Mouse (Mus musculus) kidney, postnatal 25 days (tissue): Measurements from ENCODE around the gene Ccdc3.

Source experiments
- DNase-seq, 2 experiments: peaks; one replicate each; pipeline ENCODE4 v3.0.0; 2021; ENCODE audit warnings: mixed read lengths in 2 of 2

Gene Ccdc3

GRCm38 (mm10) chr2:5161002-5161745 lies 23.6 kb downstream of the Ccdc3 start:
- DNase-seq, result no peak

GRCm38 (mm10) chr2:5161908-5162674 lies 24.5 kb downstream of the Ccdc3 start:
- no peak for DNase-seq

GRCm38 (mm10) chr2:5162756-5163155 lies 25.2 kb downstream of the Ccdc3 start:
- no peak for DNase-seq

DNA sequence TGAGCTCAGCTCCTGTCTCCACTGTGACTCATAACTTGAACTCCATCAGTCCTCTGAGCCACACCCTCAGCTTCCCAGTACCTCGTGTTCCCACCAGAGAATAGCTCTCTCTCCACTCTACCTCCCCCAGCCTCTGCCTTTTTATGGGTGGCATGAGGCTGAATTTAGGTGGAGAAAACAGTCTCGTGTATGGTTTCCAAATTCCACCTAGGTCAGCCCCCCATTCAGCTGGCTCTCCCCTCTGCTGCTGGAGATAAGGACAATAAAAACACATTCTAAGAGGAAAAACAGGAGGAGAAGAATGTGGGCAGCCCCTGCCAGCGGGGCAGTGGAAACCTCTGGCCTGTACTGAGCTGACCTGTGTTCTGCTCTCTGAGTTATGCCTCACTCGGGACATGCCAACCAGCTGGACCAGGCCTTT lies 28.4 kb downstream of the Ccdc3 start:
- DNase-seq, result no peak

DNA sequence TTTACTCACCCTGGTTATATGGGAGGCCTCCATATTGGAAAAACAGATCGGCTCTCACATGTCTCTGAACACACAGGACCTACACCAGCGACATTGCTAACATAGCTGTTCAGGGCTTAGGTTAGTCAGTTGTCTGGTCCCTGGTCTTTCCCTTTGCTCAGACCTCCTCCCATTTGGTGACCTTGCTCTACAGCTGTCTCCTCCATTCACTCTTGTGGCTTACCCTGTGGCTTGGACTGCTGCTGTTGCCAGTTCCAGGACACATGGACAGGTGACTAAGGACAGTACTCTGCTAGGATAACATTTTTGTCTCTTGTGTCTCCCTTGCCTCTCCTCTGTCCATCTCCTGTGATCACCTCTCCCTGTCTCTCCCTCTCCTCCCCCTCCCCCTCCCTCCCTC lies 29.2 kb downstream of the Ccdc3 start:
- no peak for DNase-seq

GRCm38 (mm10) chr2:5170815-5171214 lies 33.2 kb downstream of the Ccdc3 start:
- DNase-seq, result no peak

- DNase-seq, result no peak
These were observed 33.9 kb downstream of the Ccdc3 start for GRCm38 (mm10) chr2:5171301-5172000.

DNA sequence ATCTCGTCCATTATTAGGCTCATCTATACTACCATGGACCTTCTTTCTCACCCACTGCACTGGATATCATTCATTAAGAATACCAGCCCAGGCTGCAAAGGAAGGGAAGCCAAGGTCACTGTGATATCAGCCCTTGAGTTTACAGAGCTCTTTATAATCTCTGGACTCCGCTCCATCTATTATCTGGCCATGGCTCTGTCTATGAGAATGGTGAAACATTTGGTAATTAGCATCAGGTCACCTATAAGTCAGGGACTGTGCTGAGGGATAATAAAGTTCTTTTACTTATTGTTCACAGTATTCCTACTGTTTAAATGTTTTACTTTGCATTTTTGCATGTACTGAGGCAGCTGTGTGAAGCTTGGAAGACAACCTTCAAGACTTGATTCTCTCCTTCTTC lies 35.2 kb downstream of the Ccdc3 start:
- DNase-seq, result no peak

DNA sequence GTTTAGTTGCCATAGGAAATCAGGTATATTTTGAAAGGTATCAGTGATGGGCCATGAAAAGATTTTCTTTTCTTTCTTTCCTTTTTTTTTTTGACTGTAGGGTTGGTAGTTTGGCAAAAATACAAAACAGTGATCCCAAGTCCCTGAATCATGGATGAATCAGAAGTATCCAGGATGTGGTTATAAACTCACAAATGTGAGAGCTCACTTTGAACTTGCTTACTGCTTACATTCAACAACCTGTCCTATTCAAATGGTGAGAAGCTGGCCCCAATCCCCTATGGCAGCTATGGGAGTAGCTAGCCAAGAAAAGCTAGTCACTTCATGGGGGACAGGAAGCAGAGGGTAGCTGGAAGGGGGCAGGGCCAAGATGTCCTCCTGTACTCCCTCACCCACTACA lies 37.1 kb downstream of the Ccdc3 start:
- DNase-seq, result no peak

- DNase-seq, result no peak
These were observed 44.2 kb downstream of the Ccdc3 start for GRCm38 (mm10) chr2:5181462-5182443.

- DNase-seq, result no peak
These were observed 46.6 kb downstream of the Ccdc3 start for GRCm38 (mm10) chr2:5184166-5184565.

- DNase-seq, result no peak
These were observed 48.1 kb downstream of the Ccdc3 start for GRCm38 (mm10) chr2:5185631-5186030.

- DNase-seq, result no peak
These were observed 54.6 kb downstream of the Ccdc3 start for GRCm38 (mm10) chr2:5192156-5192555.

DNA sequence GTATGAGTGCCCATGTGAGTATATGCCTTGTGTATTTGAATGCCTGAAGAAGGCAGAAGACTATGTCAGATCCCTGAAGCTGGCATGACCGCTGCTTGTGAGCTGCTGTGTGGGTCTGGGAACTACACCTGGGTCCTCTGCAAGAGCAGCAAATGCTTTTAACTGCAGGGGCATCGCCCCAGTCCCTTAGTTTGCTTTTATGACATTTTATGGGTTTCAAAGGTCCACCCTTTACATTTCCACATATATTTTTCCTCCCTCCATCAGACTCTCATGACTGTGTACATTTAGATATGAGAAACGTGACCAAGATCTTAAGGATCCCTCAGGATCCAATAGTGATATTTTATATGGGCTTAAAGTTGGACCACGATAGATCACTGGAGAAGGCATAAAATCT lies 55.5 kb downstream of the Ccdc3 start:
- DNase-seq, result no peak

- no peak for DNase-seq
These were observed 57.2 kb downstream of the Ccdc3 start for GRCm38 (mm10) chr2:5194701-5195215.

DNA sequence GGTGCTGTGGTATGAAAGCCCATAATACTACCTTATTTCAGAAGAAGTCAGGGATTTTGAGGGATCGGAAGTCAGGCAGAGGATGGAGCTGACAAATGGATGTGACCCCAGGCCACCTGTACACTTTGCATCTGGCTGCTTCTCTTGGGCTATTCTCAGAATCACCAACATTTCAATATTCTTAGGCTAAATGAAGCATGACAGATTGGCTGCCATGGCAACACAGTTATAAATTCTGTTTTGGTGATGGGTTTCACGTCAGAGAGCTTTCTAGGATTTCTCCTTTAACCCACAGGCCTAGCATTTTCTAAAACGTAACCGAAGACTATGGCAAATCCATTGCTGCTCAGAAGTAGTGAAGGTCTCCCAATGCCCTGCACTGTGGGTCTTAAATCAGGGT lies 59.9 kb downstream of the Ccdc3 start:
- no peak for DNase-seq

GRCm38 (mm10) chr2:5199289-5199688 lies 61.7 kb downstream of the Ccdc3 start:
- no peak for DNase-seq

DNA sequence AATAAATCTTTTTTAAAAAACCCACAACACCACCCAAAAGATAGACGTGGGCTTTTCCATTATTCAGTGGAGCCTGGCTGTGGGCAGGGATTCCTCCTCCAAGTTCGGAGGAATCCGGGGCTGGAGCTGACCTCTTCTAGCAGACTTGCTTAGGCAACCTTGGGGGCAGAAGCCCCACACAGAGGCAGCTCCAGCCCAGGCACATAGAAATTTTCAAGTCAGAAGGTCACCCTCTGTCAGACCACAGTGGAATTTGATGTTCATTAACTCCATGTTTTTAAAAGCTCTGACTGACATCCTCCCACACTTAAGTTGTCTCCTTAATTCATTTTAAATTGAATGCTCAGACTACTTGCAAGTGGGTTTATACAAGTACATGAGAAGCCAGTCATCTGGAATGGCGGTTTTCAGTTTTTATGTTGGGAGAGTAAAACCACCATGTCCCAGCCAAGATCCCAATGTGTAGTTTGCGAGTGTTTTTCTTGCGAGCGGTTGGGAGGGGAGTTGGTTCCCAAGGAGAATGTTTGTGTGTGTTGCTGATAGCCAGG lies 63.3 kb downstream of the Ccdc3 start:
- no peak for DNase-seq

DNA sequence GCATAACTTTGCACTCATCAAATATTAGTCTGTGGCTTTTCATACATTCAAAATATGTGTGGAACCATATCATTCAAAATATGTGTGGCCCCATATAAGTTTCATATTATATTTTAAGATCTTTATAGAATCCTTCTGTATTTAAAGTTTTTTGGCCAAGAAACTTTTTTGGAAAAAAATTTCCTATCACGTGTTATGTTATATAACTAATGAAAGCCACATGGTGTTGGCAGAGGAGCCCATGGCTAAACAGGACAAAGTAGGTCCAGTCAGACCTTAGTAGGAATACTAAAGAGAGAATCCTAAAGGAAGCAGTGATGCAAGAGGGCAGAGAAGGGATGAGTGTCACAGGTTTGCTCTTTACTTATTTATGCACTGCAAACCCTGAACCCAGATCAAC lies 65.6 kb downstream of the Ccdc3 start:
- DNase-seq, result no peak

DNA sequence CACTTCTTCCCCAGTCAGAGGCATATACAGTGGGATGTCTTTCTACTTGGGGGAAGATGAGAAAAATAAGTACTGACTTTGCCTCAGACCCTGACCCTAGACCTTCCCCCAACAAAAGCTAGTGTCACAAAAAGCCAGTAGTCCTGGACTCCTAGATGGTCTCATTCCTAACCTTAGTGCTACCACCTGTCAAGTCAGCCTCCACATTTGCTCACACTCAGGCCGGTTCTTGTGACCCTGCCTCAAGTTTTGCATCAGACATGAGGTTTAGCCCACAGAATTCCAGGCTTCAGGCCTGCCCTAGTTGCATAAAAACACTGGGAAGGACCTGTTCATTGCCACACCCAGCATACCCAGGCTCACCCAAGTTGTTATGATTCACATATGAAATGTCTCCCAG lies 67.4 kb downstream of the Ccdc3 start:
- DNase-seq, result no peak

DNA sequence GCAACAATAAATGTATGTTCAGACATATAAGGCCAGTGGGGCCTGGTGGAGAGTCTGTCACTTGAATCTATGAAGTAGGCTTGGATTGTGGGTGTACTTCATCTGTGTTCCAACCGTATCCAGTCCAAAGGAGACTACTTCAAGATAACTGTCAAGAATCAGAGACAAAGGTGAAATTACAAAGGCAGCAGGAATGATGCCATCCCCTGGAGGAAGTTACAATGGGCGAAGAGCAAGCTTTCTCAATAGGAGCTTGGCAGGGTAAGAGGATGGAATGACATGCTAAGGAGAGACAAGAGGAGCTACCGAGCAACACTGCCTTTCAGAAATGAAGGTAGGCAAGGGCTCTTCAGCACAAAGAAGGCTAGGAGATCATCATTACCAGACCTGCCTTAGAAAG lies 69.1 kb downstream of the Ccdc3 start:
- DNase-seq, result no peak

- DNase-seq, result no peak
These were observed 77.0 kb downstream of the Ccdc3 start for GRCm38 (mm10) chr2:5214581-5214980.
